Mouse (Mus musculus) frontal cortex, adult 2 months (tissue): Measurements from ENCODE around the gene Ajap1. TPM values are rescaled to one million over a fixed set of nuclear protein-coding genes. Genes with fewer than 3 reads are reported as not detected.

Experiments
- DNase-seq, 2 experiments: peaks; one replicate each; pipeline ENCODE4 v3.0.0; 2022; ENCODE audit warnings: low spot score in 1 of 2; ENCODE audit errors: extremely low spot score in 1 of 2
- polyA plus RNA-seq: library from polyadenylated mRNA; depleted of rRNA; stranded (reverse); fragments of >200 nt; gene quantifications from 2 replicates; pipeline ENCODE4 v1.2.3, GENCODE M21; 2012

Ajap1 gene
- polyA plus RNA-seq, 1 experiment, result 33.2 TPM

GRCm38 (mm10) chr4:153458821-153459220, 23.8 kb downstream of the Ajap1 start:
- no peak for DNase-seq

- DNase-seq, result no peak
These were observed 29.1 kb downstream of the Ajap1 start for GRCm38 (mm10) chr4:153453496-153453895.

- DNase-seq, result no peak
These were observed 31.1 kb downstream of the Ajap1 start for GRCm38 (mm10) chr4:153451516-153451915.

- no peak for DNase-seq
These were observed 40.1 kb downstream of the Ajap1 start for GRCm38 (mm10) chr4:153442522-153442921.

- DNase-seq, result peak; percentile 64 to 80
These were observed 42.7 kb downstream of the Ajap1 start for GRCm38 (mm10) chr4:153439868-153440267.

- peak; percentile 82 to 90 for DNase-seq
These were observed 43.6 kb downstream of the Ajap1 start for GRCm38 (mm10) chr4:153439031-153439430.

GRCm38 (mm10) chr4:153437196-153437595, 45.4 kb downstream of the Ajap1 start:
- DNase-seq, result no peak

GRCm38 (mm10) chr4:153435917-153436316, 46.7 kb downstream of the Ajap1 start:
- DNase-seq, result peak in 1 of 2 experiments; percentile 59

GRCm38 (mm10) chr4:153429971-153430370, 52.6 kb downstream of the Ajap1 start:
- no peak for DNase-seq

- peak in 1 of 2 experiments; percentile 49 for DNase-seq
These were observed 56.5 kb downstream of the Ajap1 start for GRCm38 (mm10) chr4:153425961-153426656.

- peak; percentile 56 to 71 for DNase-seq
These were observed 58.3 kb downstream of the Ajap1 start for GRCm38 (mm10) chr4:153424324-153424723.

GRCm38 (mm10) chr4:153417926-153418325, 64.7 kb downstream of the Ajap1 start:
- DNase-seq, result peak in 1 of 2 experiments; percentile 65

- DNase-seq, result no peak
These were observed 65.3 kb downstream of the Ajap1 start for GRCm38 (mm10) chr4:153417164-153417896.

- DNase-seq, result no peak
These were observed 66.5 kb downstream of the Ajap1 start for GRCm38 (mm10) chr4:153416111-153416510.

GRCm38 (mm10) chr4:153398421-153398820, 84.2 kb downstream of the Ajap1 start:
- no peak for DNase-seq

GRCm38 (mm10) chr4:153387478-153387877, 95.1 kb downstream of the Ajap1 start:
- no peak for DNase-seq

- no peak for DNase-seq
These were observed 101.2 kb downstream of the Ajap1 start for GRCm38 (mm10) chr4:153381433-153381832.

GRCm38 (mm10) chr4:153380885-153381284, 101.7 kb downstream of the Ajap1 start:
- DNase-seq, result no peak

- DNase-seq, result peak; percentile 25 to 77
These were observed 104.6 kb downstream of the Ajap1 start for GRCm38 (mm10) chr4:153377981-153378380.

- DNase-seq, result no peak
These were observed 108.4 kb downstream of the Ajap1 start for GRCm38 (mm10) chr4:153374233-153374632.

GRCm38 (mm10) chr4:153373125-153373524, 109.5 kb downstream of the Ajap1 start:
- peak; percentile 44 to 74 for DNase-seq

GRCm38 (mm10) chr4:153368620-153369159, 113.9 kb downstream of the Ajap1 start:
- no peak for DNase-seq
